Mouse (Mus musculus): ENCODE results near the gene Prox1. TPM values are rescaled to one million over a fixed set of nuclear protein-coding genes. Genes with fewer than 3 reads are reported as not detected.

Prox1 gene
- polyA plus RNA-seq, 1 experiment from 2014 or later, result 8.5 TPM

- 2% methylated on average over 10 of the region's 10 CpGs for WGBS
- peak overlapping the region; percentile 80 for H3K4me3 ChIP-seq (ENCODE audit: low read depth, low read length)
- H3K4me2 ChIP-seq (replicated peaks; ENCODE audit: low read depth, low read length), result peak overlapping the region; percentile 81
- no peak overlapping the region for H3K27ac ChIP-seq (ENCODE audit: low read depth, low read length)
- ATAC-seq (ENCODE audit: low FRiP score), result no peak
- no peaks in the 10 kb centered on the region for H3K9me3 ChIP-seq (ENCODE audit: control insufficient read depth, low read length)
- H3K9ac ChIP-seq (ENCODE audit: low read depth, low read length), result no peak overlapping the region
- no peaks in the 10 kb centered on the region for H3K36me3 ChIP-seq (ENCODE audit: control insufficient read depth, insufficient read depth, low read length)
- peaks cover 10% of the 10 kb centered on the region for H3K4me1 ChIP-seq (replicated peaks; ENCODE audit: control insufficient read depth, insufficient read depth, low read length)
- DNase-seq (ENCODE audit: low spot score), result no peak
- peaks cover 23% of the 10 kb centered on the region for H3K27me3 ChIP-seq (ENCODE audit: control insufficient read depth, insufficient read depth, low read length)
These were observed 827 bp upstream of the Prox1 start for GRCm38 (mm10) chr1:190171341-190171740.

GRCm38 (mm10) chr1:190170819-190171216, 304 bp upstream of the Prox1 start:
- Histone ChIP-seq H3K27ac (ENCODE audit: low read depth, low read length) (peak overlapping the region; percentile 94), H3K9me3 (ENCODE audit: control insufficient read depth, low read length) (no peaks in the 10 kb centered on the region), H3K9ac (ENCODE audit: low read depth, low read length) (peak overlapping the region; percentile 70), H3K4me2 (replicated peaks; ENCODE audit: low read depth, low read length) (peak overlapping the region; percentile 81), H3K4me1 (replicated peaks; ENCODE audit: control insufficient read depth, insufficient read depth, low read length) (peaks cover 10% of the 10 kb centered on the region), H3K36me3 (ENCODE audit: control insufficient read depth, insufficient read depth, low read length) (no peaks in the 10 kb centered on the region), H3K27me3 (ENCODE audit: control insufficient read depth, insufficient read depth, low read length) (peaks cover 19% of the 10 kb centered on the region), H3K4me3 (ENCODE audit: low read depth, low read length) (peak overlapping the region; percentile 80)
- peak; percentile 56 for ATAC-seq (ENCODE audit: low FRiP score)
- 0% methylated on average over 23 of the region's 24 CpGs for WGBS
- no peak for DNase-seq (ENCODE audit: low spot score)

- H3K9me3 ChIP-seq (ENCODE audit: control insufficient read depth, low read length), result no peaks in the 10 kb centered on the region
- H3K36me3 ChIP-seq (ENCODE audit: control insufficient read depth, insufficient read depth, low read length), result no peaks in the 10 kb centered on the region
- peak overlapping the region; percentile 81 for H3K4me2 ChIP-seq (replicated peaks; ENCODE audit: low read depth, low read length)
- ATAC-seq (ENCODE audit: low FRiP score) (peak; percentile 53), DNase-seq (ENCODE audit: low spot score) (peak; percentile 73)
- WGBS, result 1% methylated on average over 51 of the region's 51 CpGs
- H3K4me3 ChIP-seq (ENCODE audit: low read depth, low read length), result peak overlapping the region; percentile 80
- H3K4me1 ChIP-seq (replicated peaks; ENCODE audit: control insufficient read depth, insufficient read depth, low read length), result peaks cover 4% of the 10 kb centered on the region; the same call in 1 of the 2 replicates
- H3K27ac ChIP-seq (ENCODE audit: low read depth, low read length), result peak overlapping the region; percentile 79
- peak overlapping the region; percentile 70 for H3K9ac ChIP-seq (ENCODE audit: low read depth, low read length)
- H3K27me3 ChIP-seq (ENCODE audit: control insufficient read depth, insufficient read depth, low read length), result peaks cover 11% of the 10 kb centered on the region
These were observed 1.5 kb downstream of the Prox1 start for GRCm38 (mm10) chr1:190168761-190169671.

- WGBS, result 4% methylated on average over 4 of the region's 4 CpGs
- Histone ChIP-seq H3K27me3 (ENCODE audit: control insufficient read depth, insufficient read depth, low read length) (peaks cover 4% of the 10 kb centered on the region; the same call in 1 of the 2 replicates), H3K4me2 (replicated peaks; ENCODE audit: low read depth, low read length) (peak overlapping the region; percentile 81), H3K4me3 (ENCODE audit: low read depth, low read length) (peak overlapping the region; percentile 80), H3K27ac (ENCODE audit: low read depth, low read length) (no peak overlapping the region), H3K36me3 (ENCODE audit: control insufficient read depth, insufficient read depth, low read length) (no peaks in the 10 kb centered on the region), H3K9me3 (ENCODE audit: control insufficient read depth, low read length) (no peaks in the 10 kb centered on the region), H3K9ac (ENCODE audit: low read depth, low read length) (peak overlapping the region; percentile 70), H3K4me1 (replicated peaks; ENCODE audit: control insufficient read depth, insufficient read depth, low read length) (peaks cover 4% of the 10 kb centered on the region; the same call in 1 of the 2 replicates)
- DNase-seq (ENCODE audit: low spot score) (peak; percentile 30), ATAC-seq (ENCODE audit: low FRiP score) (no peak)
These were observed 2.4 kb downstream of the Prox1 start for GRCm38 (mm10) chr1:190168115-190168514.

DNA sequence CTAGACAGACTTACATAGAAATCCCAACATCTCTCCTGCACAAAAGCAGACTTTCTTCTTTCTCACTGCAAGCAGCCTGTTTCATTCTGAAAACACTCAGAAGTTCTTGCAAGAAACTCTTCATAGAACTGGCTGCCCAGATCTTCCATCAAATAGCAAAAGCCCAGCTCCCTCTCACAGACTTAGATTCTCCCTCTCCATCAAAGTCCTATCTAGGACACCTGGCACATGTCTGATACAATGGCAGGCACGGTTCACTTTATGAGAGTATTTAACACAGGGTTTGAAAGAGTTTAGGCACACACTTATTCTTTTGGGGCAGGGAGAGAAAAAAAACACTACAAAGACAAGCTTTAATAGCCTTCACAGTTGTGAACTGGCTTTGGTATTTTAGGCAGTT, 2.9 kb downstream of the Prox1 start:
- Histone ChIP-seq H3K4me1 (replicated peaks; ENCODE audit: control insufficient read depth, insufficient read depth, low read length) (0 out of 2 replicates have a peak, but pooled peaks cover 3% of the 10 kb centered on the region), H3K27me3 (ENCODE audit: control insufficient read depth, insufficient read depth, low read length) (no peaks in the 10 kb centered on the region), H3K4me2 (replicated peaks; ENCODE audit: low read depth, low read length) (peak overlapping the region; percentile 81), H3K4me3 (ENCODE audit: low read depth, low read length) (peak overlapping the region; percentile 15; the same call in 1 of the 2 replicates), H3K9ac (ENCODE audit: low read depth, low read length) (no peak overlapping the region), H3K36me3 (ENCODE audit: control insufficient read depth, insufficient read depth, low read length) (no peaks in the 10 kb centered on the region), H3K27ac (ENCODE audit: low read depth, low read length) (no peak overlapping the region), H3K9me3 (ENCODE audit: control insufficient read depth, low read length) (no peaks in the 10 kb centered on the region)
- ATAC-seq (ENCODE audit: low FRiP score), result no peak
- WGBS, result 13% methylated on average over 1 of the region's 1 CpGs
- no peak for DNase-seq (ENCODE audit: low spot score)

GRCm38 (mm10) chr1:190165511-190165910, 5.0 kb downstream of the Prox1 start:
- WGBS, result 22% methylated on average over 4 of the region's 4 CpGs
- H3K4me2 ChIP-seq (replicated peaks; ENCODE audit: low read depth, low read length), result no peak overlapping the region
- H3K27ac ChIP-seq (ENCODE audit: low read depth, low read length), result no peak overlapping the region

DNA sequence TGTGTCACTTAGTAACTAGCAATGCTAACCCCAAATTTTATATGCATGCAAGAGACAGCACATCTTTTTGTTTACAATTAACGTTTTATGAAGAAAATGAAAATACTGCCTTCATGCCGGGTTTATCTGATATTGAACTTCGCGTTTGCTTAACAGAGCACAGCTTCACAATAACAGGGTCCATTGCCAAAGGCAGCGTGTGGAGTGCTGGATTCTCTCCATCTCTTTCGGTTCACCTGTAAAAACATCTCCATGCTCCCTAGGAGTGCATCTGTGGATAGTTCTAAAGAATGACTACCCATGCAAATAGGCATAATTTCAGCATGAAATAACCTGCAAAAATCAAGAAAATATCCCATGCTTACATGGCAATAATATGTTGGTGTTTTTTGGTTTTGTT, 7.0 kb downstream of the Prox1 start:
- DNase-seq (ENCODE audit: low spot score) (no peak), ATAC-seq (ENCODE audit: low FRiP score) (no peak)
- 88% methylated on average over 6 of the region's 6 CpGs for WGBS

More at GRCm38 (mm10) chr1:190165511-190165910, 5.0 kb downstream of the Prox1 start:
- DNase-seq (ENCODE audit: low spot score) (no peak), ATAC-seq (ENCODE audit: low FRiP score) (no peak)
- H3K36me3 ChIP-seq (ENCODE audit: control insufficient read depth, insufficient read depth, low read length), result no peaks in the 10 kb centered on the region
- no peak overlapping the region for H3K4me3 ChIP-seq (ENCODE audit: low read depth, low read length)
- H3K4me1 ChIP-seq (replicated peaks; ENCODE audit: control insufficient read depth, insufficient read depth, low read length), result no peaks in the 10 kb centered on the region
- no peaks in the 10 kb centered on the region for H3K27me3 ChIP-seq (ENCODE audit: control insufficient read depth, insufficient read depth, low read length)
- no peaks in the 10 kb centered on the region for H3K9me3 ChIP-seq (ENCODE audit: control insufficient read depth, low read length)
- H3K9ac ChIP-seq (ENCODE audit: low read depth, low read length), result no peak overlapping the region

DNA sequence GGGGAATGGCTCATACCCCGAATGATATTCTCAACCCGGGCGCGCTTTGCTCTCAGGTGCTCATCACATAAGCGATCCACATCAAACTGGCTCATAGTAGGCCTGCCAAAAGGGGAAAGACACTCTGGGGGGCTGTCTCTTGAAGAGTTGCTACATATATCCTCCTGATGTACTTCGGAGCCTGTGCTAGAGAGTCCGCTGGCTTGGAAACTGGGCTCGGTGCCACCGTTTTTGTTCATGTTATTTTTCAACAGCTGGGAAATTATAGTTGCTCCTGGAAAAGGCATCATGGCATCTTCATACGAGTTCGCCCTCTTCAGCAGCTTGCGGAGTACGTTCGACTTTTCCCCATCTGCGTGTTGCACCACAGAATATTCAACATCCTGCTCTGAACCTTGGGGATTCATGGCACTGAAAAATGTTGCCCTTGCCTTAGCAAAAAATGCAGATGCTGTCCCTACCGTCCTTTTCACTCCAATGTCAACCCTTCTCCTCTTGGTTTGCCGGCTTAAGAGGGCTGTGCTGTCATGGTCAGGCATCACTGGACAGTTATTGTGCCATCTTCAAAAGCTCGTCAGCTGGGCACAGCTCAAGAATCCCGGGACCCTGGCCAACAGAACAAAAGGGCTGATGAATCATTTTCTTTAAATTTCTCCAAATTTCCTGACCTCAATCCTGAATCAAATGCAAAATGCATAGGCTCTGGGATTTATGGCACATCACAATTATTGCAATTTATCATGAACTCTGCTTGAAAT, 8.6 kb downstream of the Prox1 start:
- WGBS, result 73% methylated on average over 19 of the region's 19 CpGs
- H3K27me3 ChIP-seq (ENCODE audit: control insufficient read depth, insufficient read depth, low read length), result no peaks in the 10 kb centered on the region
- DNase-seq (ENCODE audit: low spot score) (no peak), ATAC-seq (ENCODE audit: low FRiP score) (no peak)
- no peaks in the 10 kb centered on the region for H3K36me3 ChIP-seq (ENCODE audit: control insufficient read depth, insufficient read depth, low read length)
- no peak overlapping the region for H3K27ac ChIP-seq (ENCODE audit: low read depth, low read length)
- no peaks in the 10 kb centered on the region for H3K4me1 ChIP-seq (replicated peaks; ENCODE audit: control insufficient read depth, insufficient read depth, low read length)
- H3K9me3 ChIP-seq (ENCODE audit: control insufficient read depth, low read length), result no peaks in the 10 kb centered on the region
- no peak overlapping the region for H3K4me2 ChIP-seq (replicated peaks; ENCODE audit: low read depth, low read length)
- H3K4me3 ChIP-seq (ENCODE audit: low read depth, low read length), result no peak overlapping the region
- no peak overlapping the region for H3K9ac ChIP-seq (ENCODE audit: low read depth, low read length)

More for the DNA sequence above, 7.0 kb downstream of the Prox1 start:
- H3K4me1 ChIP-seq (replicated peaks; ENCODE audit: control insufficient read depth, insufficient read depth, low read length), result no peaks in the 10 kb centered on the region
- H3K9ac ChIP-seq (ENCODE audit: low read depth, low read length), result no peak overlapping the region
- no peaks in the 10 kb centered on the region for H3K36me3 ChIP-seq (ENCODE audit: control insufficient read depth, insufficient read depth, low read length)
- H3K27ac ChIP-seq (ENCODE audit: low read depth, low read length), result no peak overlapping the region
- H3K27me3 ChIP-seq (ENCODE audit: control insufficient read depth, insufficient read depth, low read length), result no peaks in the 10 kb centered on the region
- no peak overlapping the region for H3K4me2 ChIP-seq (replicated peaks; ENCODE audit: low read depth, low read length)
- H3K9me3 ChIP-seq (ENCODE audit: control insufficient read depth, low read length), result no peaks in the 10 kb centered on the region
- no peak overlapping the region for H3K4me3 ChIP-seq (ENCODE audit: low read depth, low read length)
